Mouse (Mus musculus) midbrain, embryonic 16.5 days (tissue): Measurements from ENCODE around the gene Ttll1. TPM values are rescaled to one million over a fixed set of nuclear protein-coding genes. Genes with fewer than 3 reads are reported as not detected.

Experiments used
- ATAC-seq: fragments of 200-750 bp; cut with Nextera tagmentation; 2 replicates; pipeline ENCODE4 v1.8.0; 2017; ENCODE audit warnings: moderate TSS enrichment
- H3K27ac ChIP-seq: fragments of 300-500 bp; sonication (generic); 2 replicates; pipeline ENCODE4 v1.5.1; 2014; ENCODE audit warnings: mild to moderate bottlenecking, low read length, mixed read lengths
- H3K27me3 ChIP-seq: fragments of 300-500 bp; sonication (generic); 2 replicates; pipeline ENCODE4 v1.6.1; 2014; ENCODE audit warnings: low read depth, low read length, mixed read lengths; ENCODE audit not compliant: control insufficient read depth, insufficient read depth
- H3K36me3 ChIP-seq: fragments of 300-500 bp; sonication (generic); 2 replicates; pipeline ENCODE4 v1.6.1; 2014; ENCODE audit warnings: mild to moderate bottlenecking, low read length, moderate library complexity, mixed read lengths; ENCODE audit not compliant: control insufficient read depth, insufficient read depth
- H3K4me1 ChIP-seq: fragments of 300-500 bp; sonication (generic); 2 replicates; pipeline ENCODE4 v1.6.1; 2014; ENCODE audit warnings: mild to moderate bottlenecking, low read length, mixed read lengths; ENCODE audit not compliant: control insufficient read depth, insufficient read depth
- H3K4me2 ChIP-seq: fragments of 300-500 bp; sonication (generic); 2 replicates; pipeline ENCODE4 v1.6.1; 2014; ENCODE audit warnings: mild to moderate bottlenecking, low read length, mixed read lengths
- H3K4me3 ChIP-seq: fragments of 300-500 bp; sonication (generic); 2 replicates; pipeline ENCODE4 v1.5.1; 2014; ENCODE audit warnings: low read depth, mild to moderate bottlenecking, low read length, moderate library complexity, mixed read lengths
- H3K9ac ChIP-seq: fragments of 300-500 bp; sonication (generic); 2 replicates; pipeline ENCODE4 v1.6.1; 2014; ENCODE audit warnings: low read depth, low read length, mixed read lengths
- H3K9me3 ChIP-seq: fragments of 300-500 bp; sonication (generic); replicated peaks from 2 replicates; pipeline ENCODE4 v1.6.1; 2014; ENCODE audit warnings: mild to moderate bottlenecking, low read length, mixed read lengths; ENCODE audit not compliant: control insufficient read depth, poor library complexity, severe bottlenecking
- WGBS: fragments of 180-500 bp; shearing (Covaris S2); extraction: QIAGEN DNeasy Blood & Tissue Kit; methylation state at CpG from one replicate; pipeline ENCODE4 v1.1.7; 2014; 5-methylcytosine and 5-hydroxymethylcytosine counted together
- polyA plus RNA-seq: library from polyadenylated mRNA; unstranded; fragments of >200 nt; fragmentation: Nextera tagmentation; extraction: Ambion mirVana; gene quantifications from 2 replicates; pipeline ENCODE4 v1.2.1, GENCODE M21; 2015

The Ttll1 gene
- polyA plus RNA-seq, 1 experiment from 2014 or later = 130 TPM

GRCm38 (mm10) chr15:83494572-83494920 lies 16.1 kb downstream of the Ttll1 start:
- Histone ChIP-seq H3K4me2 (no peak overlapping the region), H3K36me3 (peaks cover 64% of the 10 kb centered on the region), H3K27ac (no peak overlapping the region), H3K9ac (no peak overlapping the region), H3K4me3 (no peak overlapping the region), H3K4me1 (no peaks in the 10 kb centered on the region), H3K27me3 (no peaks in the 10 kb centered on the region), H3K9me3 (no peaks in the 10 kb centered on the region)
- ATAC-seq = no peak
- 90% methylated on average over 6 of the region's 6 CpGs for WGBS

GRCm38 (mm10) chr15:83493856-83494571 lies 16.7 kb downstream of the Ttll1 start:
- ATAC-seq = no peak
- H3K4me3 ChIP-seq = no peak overlapping the region
- peaks cover 65% of the 10 kb centered on the region for H3K36me3 ChIP-seq

GRCm38 (mm10) chr15:83491891-83492290 lies 18.8 kb downstream of the Ttll1 start:
- no peaks in the 10 kb centered on the region for H3K27me3 ChIP-seq
- WGBS = 87% methylated on average over 5 of the region's 5 CpGs
- H3K36me3 ChIP-seq = peaks cover 59% of the 10 kb centered on the region

More at GRCm38 (mm10) chr15:83493856-83494571, 16.7 kb downstream of the Ttll1 start:
- Histone ChIP-seq H3K27ac (no peak overlapping the region), H3K27me3 (no peaks in the 10 kb centered on the region), H3K4me2 (no peak overlapping the region), H3K9ac (no peak overlapping the region), H3K4me1 (no peaks in the 10 kb centered on the region), H3K9me3 (no peaks in the 10 kb centered on the region)
- 93% methylated on average over 7 of the region's 7 CpGs for WGBS

GRCm38 (mm10) chr15:83489471-83489870 lies 21.2 kb downstream of the Ttll1 start:
- no peak for ATAC-seq
- 95% methylated on average over 20 of the region's 20 CpGs for WGBS
- H3K27ac ChIP-seq = no peak overlapping the region
- no peaks in the 10 kb centered on the region for H3K27me3 ChIP-seq
- H3K36me3 ChIP-seq = peaks cover 50% of the 10 kb centered on the region
- no peak overlapping the region for H3K4me2 ChIP-seq
- H3K9ac ChIP-seq = no peak overlapping the region
- H3K4me3 ChIP-seq = no peak overlapping the region
- H3K9me3 ChIP-seq = no peaks in the 10 kb centered on the region
- no peaks in the 10 kb centered on the region for H3K4me1 ChIP-seq

More at GRCm38 (mm10) chr15:83491891-83492290, 18.8 kb downstream of the Ttll1 start:
- no peak overlapping the region for H3K4me2 ChIP-seq
- H3K27ac ChIP-seq = no peak overlapping the region
- H3K4me1 ChIP-seq = no peaks in the 10 kb centered on the region
- ATAC-seq = no peak
- no peaks in the 10 kb centered on the region for H3K9me3 ChIP-seq
- no peak overlapping the region for H3K9ac ChIP-seq
- no peak overlapping the region for H3K4me3 ChIP-seq

GRCm38 (mm10) chr15:83487477-83488115 lies 23.1 kb downstream of the Ttll1 start:
- Histone ChIP-seq H3K9ac (no peak overlapping the region), H3K4me3 (no peak overlapping the region), H3K27ac (no peak overlapping the region), H3K4me2 (no peak overlapping the region), H3K4me1 (no peaks in the 10 kb centered on the region), H3K27me3 (no peaks in the 10 kb centered on the region), H3K9me3 (no peaks in the 10 kb centered on the region), H3K36me3 (peaks cover 44% of the 10 kb centered on the region)
- WGBS = 70% methylated on average over 9 of the region's 9 CpGs
- ATAC-seq = no peak

- no peak overlapping the region for H3K4me2 ChIP-seq
- H3K4me3 ChIP-seq = no peak overlapping the region
- no peak overlapping the region for H3K9ac ChIP-seq
- 89% methylated on average over 10 of the region's 10 CpGs for WGBS
- no peaks in the 10 kb centered on the region for H3K9me3 ChIP-seq
- no peak overlapping the region for H3K27ac ChIP-seq
- H3K4me1 ChIP-seq = no peaks in the 10 kb centered on the region
- H3K36me3 ChIP-seq = peaks cover 22% of the 10 kb centered on the region
- no peaks in the 10 kb centered on the region for H3K27me3 ChIP-seq
- no peak for ATAC-seq
These were observed 26.4 kb downstream of the Ttll1 start for GRCm38 (mm10) chr15:83484311-83484710.

- WGBS = 53% methylated on average over 2 of the region's 2 CpGs
- peaks cover 16% of the 10 kb centered on the region for H3K36me3 ChIP-seq
- H3K4me2 ChIP-seq = no peak overlapping the region
- H3K27me3 ChIP-seq = no peaks in the 10 kb centered on the region
- no peaks in the 10 kb centered on the region for H3K4me1 ChIP-seq
- H3K9me3 ChIP-seq = no peaks in the 10 kb centered on the region
- no peak overlapping the region for H3K4me3 ChIP-seq
- H3K9ac ChIP-seq = no peak overlapping the region
- H3K27ac ChIP-seq = no peak overlapping the region
- no peak for ATAC-seq
These were observed 27.2 kb downstream of the Ttll1 start for GRCm38 (mm10) chr15:83483482-83483881.

- no peak overlapping the region for H3K4me3 ChIP-seq
- no peak for ATAC-seq
- H3K4me2 ChIP-seq = no peak overlapping the region
- H3K4me1 ChIP-seq = no peaks in the 10 kb centered on the region
- H3K27me3 ChIP-seq = no peaks in the 10 kb centered on the region
- H3K9ac ChIP-seq = no peak overlapping the region
- no peak overlapping the region for H3K27ac ChIP-seq
- H3K36me3 ChIP-seq = peaks cover 16% of the 10 kb centered on the region
- 70% methylated on average over 8 of the region's 8 CpGs for WGBS
- H3K9me3 ChIP-seq = no peaks in the 10 kb centered on the region
These were observed 28.0 kb downstream of the Ttll1 start for GRCm38 (mm10) chr15:83482645-83483224.

GRCm38 (mm10) chr15:83481236-83481780 lies 29.4 kb downstream of the Ttll1 start:
- WGBS = 75% methylated on average over 10 of the region's 10 CpGs
- H3K36me3 ChIP-seq = peaks cover 9% of the 10 kb centered on the region
- no peaks in the 10 kb centered on the region for H3K4me1 ChIP-seq
- H3K4me3 ChIP-seq = no peak overlapping the region
- no peaks in the 10 kb centered on the region for H3K27me3 ChIP-seq
- H3K9ac ChIP-seq = no peak overlapping the region
- H3K9me3 ChIP-seq = no peaks in the 10 kb centered on the region
- H3K27ac ChIP-seq = no peak overlapping the region
- no peak overlapping the region for H3K4me2 ChIP-seq
- no peak; the same call in 1 of the 2 replicates for ATAC-seq
